Comparison of ENCODE assay signal across 12 mouse cellular contexts in genomic region chr8:109247875-109248274, GRCm38 (mm10).
DNase-seq lines count a peak whose midpoint lies in the region; ATAC-seq and TF ChIP-seq lines count a peak whose summit lies in the region.
"Had no signal": no experiment of that assay in that cellular context is flagged by ENCODE, and none has a peak within 500 bp of the region (broad histone marks: within the 10 kb centered on the region; RNA-seq: fewer than 3 reads in every experiment).

No protein-coding gene starts in this region.

- peak; percentile 39 for ATAC-seq in neural tube, embryonic 14.5 days (ENCODE audit: low read depth)
- ATAC-seq: intestine, embryonic 16.5 days had no signal

- peak overlapping the region; percentile 76 for H3K9ac ChIP-seq in neural tube, embryonic 14.5 days (replicated peaks; ENCODE audit: low read depth, low read length)
- H3K9ac ChIP-seq: heart, embryonic 13.5 days; stomach, embryonic 15.5 days had no signal

- TF ChIP-seq CTCF in layer of hippocampus, adult 2 months (conservative IDR thresholded peaks at IDR 0.05) = peak; percentile 55
- peak; percentile 46; the same call in 1 of the 2 replicates for TF ChIP-seq CTCF in brain, embryonic 14.5 days (IDR thresholded peaks at IDR 0.05; ENCODE audit: borderline replicate concordance, extremely low read depth, insufficient read depth, insufficient read length)

- no peaks in the 10 kb centered on the region for H3K27me3 ChIP-seq in neural tube, embryonic 14.5 days (ENCODE audit: control insufficient read depth, insufficient read depth, low read length)
- H3K27me3 ChIP-seq: heart, embryonic 13.5 days; stomach, embryonic 15.5 days had no signal

- no peak for TF ChIP-seq POLR2A in brain, embryonic 14.5 days (IDR thresholded peaks at IDR 0.05; ENCODE audit: borderline replicate concordance, extremely low read depth, insufficient read depth, insufficient read length, poor library complexity, severe bottlenecking)

- WGBS in neural tube, embryonic 14.5 days = 22% methylated on average over 6 of the region's 6 CpGs

- H3K4me3 ChIP-seq in layer of hippocampus, adult 2 months = peak overlapping the region; percentile 44
- peak overlapping the region; percentile 30 for H3K4me3 ChIP-seq in neural tube, embryonic 14.5 days (ENCODE audit: low read depth, low read length)
- H3K4me3 ChIP-seq: embryonic facial prominence, embryonic 10.5 days; heart, embryonic 13.5 days; stomach, embryonic 15.5 days had no signal

- peaks cover 14% of the 10 kb centered on the region; the same call in 1 of the 2 replicates for H3K4me1 ChIP-seq in neural tube, embryonic 14.5 days (ENCODE audit: control insufficient read depth, insufficient read depth, low read length)
- H3K4me1 ChIP-seq: embryonic facial prominence, embryonic 10.5 days; heart, embryonic 13.5 days; stomach, embryonic 15.5 days had no signal

- no peaks in the 10 kb centered on the region for H3K36me3 ChIP-seq in neural tube, embryonic 14.5 days (ENCODE audit: control insufficient read depth, insufficient read depth, low read length)
- H3K36me3 ChIP-seq: embryonic facial prominence, embryonic 10.5 days; heart, embryonic 13.5 days; stomach, embryonic 15.5 days had no signal

- H3K9me3 ChIP-seq in neural tube, embryonic 14.5 days (ENCODE audit: control insufficient read depth, low read length) = no peaks in the 10 kb centered on the region
- H3K9me3 ChIP-seq: embryonic facial prominence, embryonic 10.5 days; heart, embryonic 13.5 days; stomach, embryonic 15.5 days had no signal

- peak overlapping the region; percentile 59 for H3K4me2 ChIP-seq in neural tube, embryonic 14.5 days (ENCODE audit: low read depth, low read length)
- H3K4me2 ChIP-seq: heart, embryonic 13.5 days; stomach, embryonic 15.5 days had no signal

- peak overlapping the region; percentile 24; the same call in 1 of the 2 replicates for H3K27ac ChIP-seq in layer of hippocampus, adult 2 months
- peak overlapping the region; percentile 93 for H3K27ac ChIP-seq in neural tube, embryonic 14.5 days (ENCODE audit: low read depth, low read length)
- H3K27ac ChIP-seq: embryonic facial prominence, embryonic 10.5 days; heart, embryonic 13.5 days; stomach, embryonic 15.5 days had no signal

- DNase-seq in layer of hippocampus, adult 2 months (ENCODE audit: low spot score in 2 of 2) = peak in 1 of 2 experiments; percentile 6
- no peak for DNase-seq in layer of hippocampus, postnatal 25 days (ENCODE audit: extremely low spot score in 1 of 2, low spot score in 1 of 2)
- DNase-seq in brain, embryonic 14.5 days (ENCODE audit: low read depth) = peak; percentile 93
- peak; percentile 35 to 36 for DNase-seq in frontal cortex, postnatal 14 days (ENCODE audit: low spot score in 2 of 2)
- no peak for DNase-seq in adrenal gland, adult 8-10 months
- no peak for DNase-seq in thymus, adult 18-20 months
- no peak for DNase-seq in kidney, postnatal 10 days

Comparison
In these comparisons a context has a peak if more than half of its experiments do, and no peak if none do; other contexts are left out.
1. DNase-seq: peak in brain, embryonic 14.5 days (single experiment) and frontal cortex, postnatal 14 days (2 of 2); none in layer of hippocampus, postnatal 25 days (0 of 2), adrenal gland, adult 8-10 months (single experiment), thymus, adult 18-20 months (0 of 2) and kidney, postnatal 10 days (single experiment).